Mouse (Mus musculus): ENCODE results near the gene Olfr196. TPM values are rescaled to one million over a fixed set of nuclear protein-coding genes. Genes with fewer than 3 reads are reported as not detected.
"Not testable (repeated sequence)": the region's sequence is repeated elsewhere in the genome, so short reads cannot be mapped to it uniquely, and the experiment has no call there.

The Olfr196 gene
- polyA plus RNA-seq (2015; fragmentation: Nextera tagmentation; extraction: Ambion mirVana) = not detected in 2 replicates

DNA sequence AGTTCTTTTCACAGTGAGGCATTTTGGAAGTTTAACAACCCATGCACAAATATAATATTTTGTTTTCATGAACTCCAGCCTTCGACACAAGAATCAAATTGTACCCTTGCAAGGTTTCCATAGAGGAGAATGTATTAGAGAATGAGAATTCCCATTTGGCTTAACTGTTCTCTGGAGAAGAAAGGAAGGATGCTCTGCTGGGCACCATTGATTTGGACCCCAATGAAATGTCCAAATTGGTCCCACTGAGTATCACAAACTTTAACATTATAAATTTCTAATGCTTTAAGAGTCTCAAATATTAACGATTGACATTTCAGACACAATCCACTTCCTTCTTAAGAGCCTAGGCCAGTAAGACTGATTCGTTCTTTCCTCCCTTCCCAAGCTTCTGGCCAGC is at the start of gene Olfr196:
Gene Olfr196, minus strand, starts transcription at position 101 of the 400 bp plus-strand sequence.
- H3K27me3 ChIP-seq = no peaks in the 10 kb centered on the region
- no peak within 1 kb of the TSS for H3K4me2 ChIP-seq
- H3K9ac ChIP-seq = no peak within 1 kb of the TSS
- H3K4me3 ChIP-seq = no peak within 1 kb of the TSS
- H3K9me3 ChIP-seq = no peaks in the 10 kb centered on the region
- no peaks in the 10 kb centered on the region for H3K4me1 ChIP-seq
- 81% methylated on average over 3 of the region's 3 CpGs for WGBS
- no peak within 1 kb of the TSS for H3K27ac ChIP-seq
- no peaks in the 10 kb centered on the region for H3K36me3 ChIP-seq
- no peak for ATAC-seq (ENCODE audit: insufficient number of reproducible peaks, low FRiP score, low TSS enrichment, low read depth)

- not testable (repeated sequence) for H3K27me3 ChIP-seq; H3K4me1 ChIP-seq; H3K9me3 ChIP-seq; H3K9ac ChIP-seq; H3K4me3 ChIP-seq; H3K36me3 ChIP-seq; ATAC-seq (ENCODE audit: insufficient number of reproducible peaks, low FRiP score, low TSS enrichment, low read depth); H3K4me2 ChIP-seq; H3K27ac ChIP-seq
- 73% methylated on average over 1 of the region's 1 CpGs for WGBS
These were observed 49.4 kb upstream of the Olfr196 start, which contains the start of gene Olfr199 for GRCm38 (mm10) chr16:59219667-59220066. TSS of gene Olfr199 (minus strand) at chr16:59219767.

DNA sequence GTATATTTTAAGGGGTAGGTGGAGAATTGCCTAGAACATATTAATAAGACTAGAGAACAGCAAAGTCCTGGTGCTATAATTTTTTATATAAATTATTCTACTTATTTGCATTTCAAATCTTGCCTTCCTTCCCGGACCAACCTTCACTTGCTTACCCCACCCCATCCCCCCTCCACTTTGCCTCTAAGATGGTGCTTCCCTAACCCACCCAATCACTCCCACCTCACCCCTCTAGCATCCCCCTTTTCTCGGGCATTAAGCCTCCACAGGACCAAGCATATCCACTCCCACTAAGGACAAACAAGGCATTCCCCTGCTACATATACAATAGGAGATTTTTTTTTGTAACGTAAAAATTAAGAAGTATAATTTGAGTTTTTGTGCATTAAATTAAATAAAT is 47.6 kb upstream of the Olfr196 start:
- H3K4me2 ChIP-seq; ATAC-seq (ENCODE audit: insufficient number of reproducible peaks, low FRiP score, low TSS enrichment, low read depth); H3K4me1 ChIP-seq; H3K9ac ChIP-seq; H3K27me3 ChIP-seq; H3K27ac ChIP-seq; H3K4me3 ChIP-seq; H3K36me3 ChIP-seq; H3K9me3 ChIP-seq: not testable (repeated sequence)
- 81% methylated on average over 3 of the region's 3 CpGs for WGBS

GRCm38 (mm10) chr16:59203433-59203832 is 33.2 kb upstream of the Olfr196 start, which contains the start of gene Olfr198:
TSS of gene Olfr198 (minus strand) at chr16:59203533.
- not testable (repeated sequence) for H3K36me3 ChIP-seq; H3K4me3 ChIP-seq; ATAC-seq (ENCODE audit: insufficient number of reproducible peaks, low FRiP score, low TSS enrichment, low read depth); H3K27me3 ChIP-seq; H3K4me2 ChIP-seq; H3K9ac ChIP-seq; H3K27ac ChIP-seq; H3K4me1 ChIP-seq; H3K9me3 ChIP-seq
- WGBS = 56% methylated on average over 1 of the region's 1 CpGs

DNA sequence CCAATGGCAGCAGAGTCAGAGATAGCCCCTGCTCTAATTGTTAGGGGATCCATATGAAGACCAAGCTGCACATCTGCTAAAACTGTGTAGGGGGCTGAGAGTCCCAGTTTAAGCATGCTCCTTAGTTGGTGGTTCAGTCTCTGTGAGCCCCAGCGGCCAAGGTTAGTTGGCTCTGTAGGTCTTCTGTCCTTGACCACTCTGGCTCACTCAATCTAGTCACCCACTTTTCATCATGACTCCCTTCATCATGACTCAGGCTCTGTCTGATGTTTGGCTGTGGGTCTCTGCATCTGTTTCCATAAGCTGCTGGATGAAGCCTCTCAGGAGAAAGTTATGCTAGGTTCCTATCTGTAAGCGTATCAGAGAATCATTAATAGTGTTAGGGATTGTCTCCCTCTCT is 18.3 kb downstream of the Olfr196 start:
- WGBS = 79% methylated on average over 2 of the region's 2 CpGs

DNA sequence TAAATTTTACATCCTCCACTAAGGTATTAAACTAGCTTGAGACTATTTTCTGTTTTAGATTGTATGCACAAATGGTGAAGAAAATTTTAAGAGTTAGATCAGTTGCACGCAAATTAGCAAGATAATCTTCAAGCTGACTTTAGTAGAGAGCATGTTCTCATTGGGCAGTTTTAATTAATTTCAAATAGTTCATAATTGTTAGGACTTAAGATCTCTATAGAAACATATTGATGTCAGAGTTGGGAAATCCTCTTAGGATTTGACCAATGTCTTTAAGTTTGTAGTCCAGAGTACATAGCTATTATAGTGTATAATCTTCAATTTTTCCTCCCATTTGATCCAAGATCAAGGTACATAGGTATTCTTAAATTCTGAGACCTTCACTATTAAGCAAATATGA is 23.5 kb downstream of the Olfr196 start, which contains the start of gene Olfr195:
Gene Olfr195, plus strand, starts transcription at position 301 of the 400 bp plus-strand sequence.
- Histone ChIP-seq H3K9ac (no peak within 1 kb of the TSS), H3K4me3 (no peak within 1 kb of the TSS), H3K36me3 (no peaks in the 10 kb centered on the region), H3K27me3 (no peaks in the 10 kb centered on the region), H3K4me2 (no peak within 1 kb of the TSS), H3K27ac (no peak within 1 kb of the TSS), H3K4me1 (no peaks in the 10 kb centered on the region), H3K9me3 (no peaks in the 10 kb centered on the region)
- no peak for ATAC-seq (ENCODE audit: insufficient number of reproducible peaks, low FRiP score, low TSS enrichment, low read depth)
- WGBS = 86% methylated on average over 1 of the region's 1 CpGs

More for the DNA sequence above, 18.3 kb downstream of the Olfr196 start:
- ATAC-seq (ENCODE audit: insufficient number of reproducible peaks, low FRiP score, low TSS enrichment, low read depth) = no peak
- Histone ChIP-seq H3K4me3 (no peak overlapping the region), H3K27me3 (no peaks in the 10 kb centered on the region), H3K4me1 (no peaks in the 10 kb centered on the region), H3K9me3 (no peaks in the 10 kb centered on the region), H3K9ac (no peak overlapping the region), H3K27ac (no peak overlapping the region), H3K36me3 (no peaks in the 10 kb centered on the region), H3K4me2 (no peak overlapping the region)

DNA sequence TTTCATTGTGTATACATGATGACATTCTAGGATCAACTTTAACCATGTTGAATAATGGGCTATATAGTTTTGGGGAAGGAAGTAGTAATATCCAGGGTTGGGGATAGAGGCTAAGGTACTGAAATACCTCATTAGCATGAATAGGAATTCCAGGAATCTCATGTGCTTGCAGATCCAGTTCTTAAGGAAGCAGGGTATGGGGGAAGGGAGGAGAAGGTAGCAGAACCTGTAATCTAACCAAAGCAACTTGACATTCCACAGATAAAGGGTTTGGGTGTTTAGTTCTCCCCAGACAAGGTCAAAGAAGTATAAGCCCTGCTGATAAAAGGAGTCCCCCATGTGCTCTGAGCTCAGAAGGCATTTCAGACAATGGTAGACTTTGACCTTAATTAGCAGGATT is 29.1 kb downstream of the Olfr196 start:
- Histone ChIP-seq H3K4me1 (no peaks in the 10 kb centered on the region), H3K9ac (no peak overlapping the region), H3K4me3 (no peak overlapping the region), H3K27me3 (no peaks in the 10 kb centered on the region), H3K27ac (no peak overlapping the region), H3K9me3 (no peaks in the 10 kb centered on the region), H3K36me3 (no peaks in the 10 kb centered on the region), H3K4me2 (no peak overlapping the region)
- no peak for ATAC-seq (ENCODE audit: insufficient number of reproducible peaks, low FRiP score, low TSS enrichment, low read depth)

- no peak overlapping the region for H3K4me2 ChIP-seq
- H3K4me3 ChIP-seq = no peak overlapping the region
- H3K27me3 ChIP-seq = no peaks in the 10 kb centered on the region
- WGBS = 90% methylated on average over 1 of the region's 1 CpGs
- no peaks in the 10 kb centered on the region for H3K9me3 ChIP-seq
- no peaks in the 10 kb centered on the region for H3K36me3 ChIP-seq
- H3K4me1 ChIP-seq = no peaks in the 10 kb centered on the region
- no peak overlapping the region for H3K27ac ChIP-seq
- ATAC-seq (ENCODE audit: insufficient number of reproducible peaks, low FRiP score, low TSS enrichment, low read depth) = no peak
- H3K9ac ChIP-seq = no peak overlapping the region
These were observed 39.5 kb downstream of the Olfr196 start for GRCm38 (mm10) chr16:59130740-59131139.

GRCm38 (mm10) chr16:59120969-59121368 is 49.3 kb downstream of the Olfr196 start, which contains the start of gene Olfr194:
TSS of gene Olfr194 (minus strand) at chr16:59121069.
- Histone ChIP-seq H3K27me3 (no peaks in the 10 kb centered on the region), H3K36me3 (no peaks in the 10 kb centered on the region), H3K9ac (no peak within 1 kb of the TSS), H3K9me3 (0 out of 2 replicates have a peak, but pooled peaks cover 3% of the 10 kb centered on the region), H3K4me1 (no peaks in the 10 kb centered on the region), H3K4me3 (no peak within 1 kb of the TSS), H3K4me2 (no peak within 1 kb of the TSS), H3K27ac (no peak within 1 kb of the TSS)
- ATAC-seq (ENCODE audit: insufficient number of reproducible peaks, low FRiP score, low TSS enrichment, low read depth) = no peak

Other genes with a start within 250 kb of the Olfr196 start
- not detected in 2 replicates for gene Olfr181, start 241.7 kb downstream of the Olfr196 start, polyA plus RNA-seq (2015; fragmentation: Nextera tagmentation; extraction: Ambion mirVana)
- gene Olfr180, start 241.1 kb downstream of the Olfr196 start, polyA plus RNA-seq (2015; fragmentation: Nextera tagmentation; extraction: Ambion mirVana) = not detected in 2 replicates
- gene Olfr183, start 175.1 kb downstream of the Olfr196 start, polyA plus RNA-seq (2015; fragmentation: Nextera tagmentation; extraction: Ambion mirVana) = not detected in 2 replicates
- not detected in 2 replicates for gene Olfr186, start 140.2 kb downstream of the Olfr196 start, polyA plus RNA-seq (2015; fragmentation: Nextera tagmentation; extraction: Ambion mirVana)
- not detected in 2 replicates for gene Olfr187, start 130.7 kb downstream of the Olfr196 start, polyA plus RNA-seq (2015; fragmentation: Nextera tagmentation; extraction: Ambion mirVana)
- not detected in 2 replicates for gene Olfr190, start 92.4 kb downstream of the Olfr196 start, polyA plus RNA-seq (2015; fragmentation: Nextera tagmentation; extraction: Ambion mirVana)
- not detected in 2 replicates for gene Olfr191, start 80.6 kb downstream of the Olfr196 start, polyA plus RNA-seq (2015; fragmentation: Nextera tagmentation; extraction: Ambion mirVana)
- not detected in 2 replicates for gene Olfr193, start 58.6 kb downstream of the Olfr196 start, polyA plus RNA-seq (2015; fragmentation: Nextera tagmentation; extraction: Ambion mirVana)
- not detected in 2 replicates for gene Olfr194, start 49.4 kb downstream of the Olfr196 start, polyA plus RNA-seq (2015; fragmentation: Nextera tagmentation; extraction: Ambion mirVana)
- gene Olfr195, start 23.4 kb downstream of the Olfr196 start, polyA plus RNA-seq (2015; fragmentation: Nextera tagmentation; extraction: Ambion mirVana) = not detected in 2 replicates
- not detected in 2 replicates for gene Olfr198, start 33.1 kb upstream of the Olfr196 start, polyA plus RNA-seq (2015; fragmentation: Nextera tagmentation; extraction: Ambion mirVana)
- not detected in 2 replicates for gene Olfr199, start 49.3 kb upstream of the Olfr196 start, polyA plus RNA-seq (2015; fragmentation: Nextera tagmentation; extraction: Ambion mirVana)
- gene Olfr201, start 102.2 kb upstream of the Olfr196 start, polyA plus RNA-seq (2015; fragmentation: Nextera tagmentation; extraction: Ambion mirVana) = not detected in 2 replicates
- gene Olfr202, start 116.3 kb upstream of the Olfr196 start, polyA plus RNA-seq (2015; fragmentation: Nextera tagmentation; extraction: Ambion mirVana) = not detected in 2 replicates
- gene Olfr203, start 128.4 kb upstream of the Olfr196 start, polyA plus RNA-seq (2015; fragmentation: Nextera tagmentation; extraction: Ambion mirVana) = not detected in 2 replicates
- not detected in 2 replicates for gene Olfr204, start 147.8 kb upstream of the Olfr196 start, polyA plus RNA-seq (2015; fragmentation: Nextera tagmentation; extraction: Ambion mirVana)
- not detected in 2 replicates for gene Olfr205, start 160.7 kb upstream of the Olfr196 start, polyA plus RNA-seq (2015; fragmentation: Nextera tagmentation; extraction: Ambion mirVana)
- gene Olfr206, start 178.8 kb upstream of the Olfr196 start, polyA plus RNA-seq (2015; fragmentation: Nextera tagmentation; extraction: Ambion mirVana) = not detected in 2 replicates
- gene Olfr209, start 193.5 kb upstream of the Olfr196 start, polyA plus RNA-seq (2015; fragmentation: Nextera tagmentation; extraction: Ambion mirVana) = not detected in 2 replicates
- gene Gabrr3, start 236.9 kb upstream of the Olfr196 start, polyA plus RNA-seq (2015; fragmentation: Nextera tagmentation; extraction: Ambion mirVana) = not detected in 2 replicates

Data from limb, embryonic 15.5 days (tissue).